Mouse (Mus musculus) limb, embryonic 14.5 days (tissue): ENCODE measurements around the gene Ddx17. TPM values are rescaled to one million over a fixed set of nuclear protein-coding genes. Genes with fewer than 3 reads are reported as not detected.

Experiments used
- ATAC-seq: fragments of 200-750 bp; cut with Nextera tagmentation; 2 replicates; pipeline ENCODE4 v1.8.0; 2017; ENCODE audit warnings: low read depth, moderate number of reproducible peaks, moderate TSS enrichment; ENCODE audit not compliant: low FRiP score
- DNase-seq: peaks from one replicate; pipeline ENCODE4 v3.0.0-alpha.2; 2015; ENCODE audit warnings: low spot score
- H3K27ac ChIP-seq: fragments of 300-500 bp; sonication (generic); replicated peaks from 2 replicates; pipeline ENCODE4 v1.5.1; 2014; ENCODE audit warnings: low read depth, mild to moderate bottlenecking, low read length, moderate library complexity, mixed read lengths
- H3K27me3 ChIP-seq: fragments of 300-500 bp; sonication (generic); 2 replicates; pipeline ENCODE4 v1.6.1; 2014; ENCODE audit warnings: low read length, mixed read lengths; ENCODE audit not compliant: control insufficient read depth, insufficient read depth
- H3K36me3 ChIP-seq: fragments of 300-500 bp; sonication (generic); 2 replicates; pipeline ENCODE4 v1.6.1; 2014; ENCODE audit warnings: mild to moderate bottlenecking, low read length, moderate library complexity, mixed read lengths; ENCODE audit not compliant: control insufficient read depth, insufficient read depth
- H3K4me1 ChIP-seq: fragments of 300-500 bp; sonication (generic); 2 replicates; pipeline ENCODE4 v1.6.1; 2014; ENCODE audit warnings: antibody characterized with exemption, low read length, mixed read lengths; ENCODE audit not compliant: control insufficient read depth, insufficient read depth
- H3K4me2 ChIP-seq: fragments of 300-500 bp; sonication (generic); replicated peaks from 2 replicates; pipeline ENCODE4 v1.6.1; 2014; ENCODE audit warnings: low read depth, mild to moderate bottlenecking, low read length, moderate library complexity; ENCODE audit not compliant: severe bottlenecking
- H3K4me3 ChIP-seq: fragments of 300-500 bp; sonication (generic); replicated peaks from 2 replicates; pipeline ENCODE4 v1.5.1; 2014; ENCODE audit warnings: low read length
- H3K9ac ChIP-seq: fragments of 300-500 bp; sonication (generic); 2 replicates; pipeline ENCODE4 v1.6.1; 2014; ENCODE audit warnings: mild to moderate bottlenecking, low read depth, low read length, moderate library complexity; ENCODE audit not compliant: severe bottlenecking
- H3K9me3 ChIP-seq: fragments of 300-500 bp; sonication (generic); 2 replicates; pipeline ENCODE4 v1.6.1; 2016; ENCODE audit warnings: low read length; ENCODE audit not compliant: control insufficient read depth
- POLR2A ChIP-seq: fragments of 200-500 bp; IDR thresholded peaks from 2 replicates; pipeline ENCODE4 v1.8.0; 2012; ENCODE audit warnings: inconsistent platforms, mild to moderate bottlenecking, moderate library complexity, borderline replicate concordance; ENCODE audit not compliant: insufficient read depth, insufficient read length; ENCODE audit errors: extremely low read depth
- WGBS: fragments of 180-500 bp; shearing (Covaris S2); extraction: QIAGEN DNeasy Blood & Tissue Kit; methylation state at CpG from one replicate; pipeline ENCODE4 v1.1.7; 2014; 5-methylcytosine and 5-hydroxymethylcytosine counted together
- microRNA-seq: library from miRNA; unstranded; fragments of <30 nt; microRNA quantifications from one replicate; pipeline ENCODE4, GENCODE M21; 2016
- polyA plus RNA-seq, 2 experiments: library from polyadenylated mRNA; depleted of rRNA in 1 of 2; stranded (reverse) in 1 of 2; unstranded in 1 of 2; fragments of >200 nt; fragmentation: Nextera tagmentation in 1 of 2; extraction: Ambion mirVana in 1 of 2; gene quantifications; 2 replicates each; pipeline versions ENCODE4 v1.2.1 to v1.2.3; 2012 to 2014

The Ddx17 gene
- polyA plus RNA-seq, 2 experiments: 92.6 to 724 TPM

GRCm38 (mm10) chr15:79481181-79481688 is 65.3 kb downstream of the Ddx17 start:
- Histone ChIP-seq H3K9me3 (no peaks in the 10 kb centered on the region), H3K4me2 (no peak overlapping the region), H3K4me3 (no peak overlapping the region), H3K9ac (no peak overlapping the region), H3K27me3 (no peaks in the 10 kb centered on the region), H3K4me1 (no peaks in the 10 kb centered on the region), H3K36me3 (no peaks in the 10 kb centered on the region), H3K27ac (no peak overlapping the region)
- ATAC-seq (no peak), DNase-seq (no peak)
- no peak for TF ChIP-seq POLR2A
- WGBS: 5% methylated on average over 15 of the region's 15 CpGs

Small RNAs within 50 kb of the gene (microRNA-seq; reads per million reads assigned to microRNA genes)
- gene Gm27903: not detected

Other genes with a start within 250 kb of the Ddx17 start
- 21.8 and 27.2 TPM in 2 replicates for gene Pla2g6, start 218.4 kb downstream of the Ddx17 start, polyA plus RNA-seq (2012; rRNA removed)
- gene Pla2g6, start 218.4 kb downstream of the Ddx17 start, polyA plus RNA-seq (2014; fragmentation: Nextera tagmentation; extraction: Ambion mirVana): 12.7 and 14.7 TPM in 2 replicates
- 5.0 and 5.5 TPM in 2 replicates for gene Maff, start 200.1 kb downstream of the Ddx17 start, polyA plus RNA-seq (2012; rRNA removed)
- 3.0 and 3.6 TPM in 2 replicates for gene Maff, start 200.1 kb downstream of the Ddx17 start, polyA plus RNA-seq (2014; fragmentation: Nextera tagmentation; extraction: Ambion mirVana)
- gene Tmem184b, start 143.2 kb downstream of the Ddx17 start, polyA plus RNA-seq (2012; rRNA removed): 121 and 163 TPM in 2 replicates
- 67.9 and 76.8 TPM in 2 replicates for gene Tmem184b, start 143.2 kb downstream of the Ddx17 start, polyA plus RNA-seq (2014; fragmentation: Nextera tagmentation; extraction: Ambion mirVana)
- 184 and 214 TPM in 2 replicates for gene Csnk1e, start 91.2 kb downstream of the Ddx17 start, polyA plus RNA-seq (2012; rRNA removed)
- gene Csnk1e, start 91.2 kb downstream of the Ddx17 start, polyA plus RNA-seq (2014; fragmentation: Nextera tagmentation; extraction: Ambion mirVana): 83.8 and 98.0 TPM in 2 replicates
- gene Kcnj4, start 41.5 kb downstream of the Ddx17 start, polyA plus RNA-seq (2012; rRNA removed): 0.36 and 0.43 TPM in 2 replicates
- gene Kcnj4, start 41.5 kb downstream of the Ddx17 start, polyA plus RNA-seq (2014; fragmentation: Nextera tagmentation; extraction: Ambion mirVana): 0.08 TPM in 1 of 2 replicates, not detected in the other
- 143 and 171 TPM in 2 replicates for gene Kdelr3, start 30.3 kb downstream of the Ddx17 start, polyA plus RNA-seq (2012; rRNA removed)
- 137 and 158 TPM in 2 replicates for gene Kdelr3, start 30.3 kb downstream of the Ddx17 start, polyA plus RNA-seq (2014; fragmentation: Nextera tagmentation; extraction: Ambion mirVana)
- 13.1 and 13.6 TPM in 2 replicates for gene Dmc1, start 58.4 kb upstream of the Ddx17 start, polyA plus RNA-seq (2012; rRNA removed)
- gene Dmc1, start 58.4 kb upstream of the Ddx17 start, polyA plus RNA-seq (2014; fragmentation: Nextera tagmentation; extraction: Ambion mirVana): 2.6 TPM in 2 replicates
- 7.5 and 7.9 TPM in 2 replicates for gene Fam227a, start 112.2 kb upstream of the Ddx17 start, polyA plus RNA-seq (2012; rRNA removed)
- gene Fam227a, start 112.2 kb upstream of the Ddx17 start, polyA plus RNA-seq (2014; fragmentation: Nextera tagmentation; extraction: Ambion mirVana): 1.3 and 2.0 TPM in 2 replicates
- 17.9 and 21.6 TPM in 2 replicates for gene Cby1, start 112.5 kb upstream of the Ddx17 start, polyA plus RNA-seq (2012; rRNA removed)
- gene Cby1, start 112.5 kb upstream of the Ddx17 start, polyA plus RNA-seq (2014; fragmentation: Nextera tagmentation; extraction: Ambion mirVana): 44.9 and 49.6 TPM in 2 replicates
- gene Tomm22, start 124.1 kb upstream of the Ddx17 start, polyA plus RNA-seq (2012; rRNA removed): 112 and 117 TPM in 2 replicates
- 207 and 217 TPM in 2 replicates for gene Tomm22, start 124.1 kb upstream of the Ddx17 start, polyA plus RNA-seq (2014; fragmentation: Nextera tagmentation; extraction: Ambion mirVana)
- 38.7 and 44.6 TPM in 2 replicates for gene Josd1, start 141.2 kb upstream of the Ddx17 start, polyA plus RNA-seq (2012; rRNA removed)
- 21.1 and 23.3 TPM in 2 replicates for gene Josd1, start 141.2 kb upstream of the Ddx17 start, polyA plus RNA-seq (2014; fragmentation: Nextera tagmentation; extraction: Ambion mirVana)
- gene Gtpbp1, start 144.1 kb upstream of the Ddx17 start, polyA plus RNA-seq (2012; rRNA removed): 39.6 and 43.9 TPM in 2 replicates
- gene Gtpbp1, start 144.1 kb upstream of the Ddx17 start, polyA plus RNA-seq (2014; fragmentation: Nextera tagmentation; extraction: Ambion mirVana): 32.6 and 36.8 TPM in 2 replicates
- gene Sun2, start 195.8 kb upstream of the Ddx17 start, polyA plus RNA-seq (2012; rRNA removed): 37.9 and 46.8 TPM in 2 replicates
- 6.9 and 8.0 TPM in 2 replicates for gene Sun2, start 195.8 kb upstream of the Ddx17 start, polyA plus RNA-seq (2014; fragmentation: Nextera tagmentation; extraction: Ambion mirVana)
- gene Dnal4, start 231.1 kb upstream of the Ddx17 start, polyA plus RNA-seq (2012; rRNA removed): 70.2 and 88.9 TPM in 2 replicates
- gene Dnal4, start 231.1 kb upstream of the Ddx17 start, polyA plus RNA-seq (2014; fragmentation: Nextera tagmentation; extraction: Ambion mirVana): 60.9 and 68.2 TPM in 2 replicates